Mouse (Mus musculus): ENCODE measurements around the gene Vps33b. TPM values are rescaled to one million over a fixed set of nuclear protein-coding genes. Genes with fewer than 3 reads are reported as not detected.
A peak's percentile ranks its signal among the peaks of the same experiment; 100 is the strongest.

The Vps33b gene
- polyA plus RNA-seq, 1 experiment from 2014 or later = 12.5 TPM

- Histone ChIP-seq H3K9me3 (replicated peaks; ENCODE audit: control insufficient read depth, low read length) (no peaks in the 10 kb centered on the region), H3K4me2 (ENCODE audit: low read depth, low read length) (no peak overlapping the region), H3K27me3 (ENCODE audit: control insufficient read depth, insufficient read depth, low read length) (no peaks in the 10 kb centered on the region), H3K27ac (ENCODE audit: low read length) (no peak overlapping the region), H3K36me3 (ENCODE audit: control insufficient read depth, insufficient read depth, low read length) (peaks cover 11% of the 10 kb centered on the region; the same call in 1 of the 2 replicates), H3K9ac (ENCODE audit: low read length) (no peak overlapping the region), H3K4me1 (ENCODE audit: control insufficient read depth, insufficient read depth, low read length) (no peaks in the 10 kb centered on the region), H3K4me3 (replicated peaks; ENCODE audit: low read length) (no peak overlapping the region)
- 89% methylated on average over 3 of the region's 3 CpGs for WGBS
- ATAC-seq (ENCODE audit: insufficient read depth, low FRiP score) = no peak
These were observed 12.2 kb downstream of the Vps33b start for GRCm38 (mm10) chr7:80281646-80282045.

DNA sequence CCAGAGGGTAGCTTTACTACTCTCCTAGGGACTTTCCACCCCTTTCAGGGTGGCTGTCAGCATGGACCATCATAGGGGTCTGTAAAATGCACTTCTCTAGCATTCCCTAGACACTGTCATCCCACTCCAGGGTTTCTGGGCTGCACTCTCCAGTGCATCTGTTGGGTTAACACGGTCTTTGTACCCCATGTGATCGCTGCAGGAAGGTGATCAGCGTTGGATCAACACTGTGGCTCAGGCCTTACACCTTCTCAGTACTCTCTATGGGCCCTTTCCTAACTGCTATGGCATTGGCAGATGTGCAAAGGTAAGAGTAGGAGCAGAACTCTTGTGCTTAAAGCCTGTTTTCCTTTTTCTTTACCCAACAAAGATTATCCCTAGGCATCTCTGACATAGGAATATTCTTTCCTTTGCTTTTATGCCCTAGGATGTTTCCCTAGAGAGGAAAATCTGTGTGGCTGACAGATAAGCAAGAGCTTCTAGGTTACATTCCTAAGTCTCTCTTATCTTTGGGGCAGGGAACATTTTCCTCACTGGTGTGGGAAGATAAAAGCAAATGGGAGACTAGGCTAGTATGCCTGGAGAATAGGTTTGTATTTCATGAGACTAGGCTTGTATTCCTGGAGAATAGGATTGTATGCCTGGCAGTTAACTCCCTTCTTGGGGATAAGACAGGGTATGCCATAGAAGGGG is 13.9 kb downstream of the Vps33b start:
- Histone ChIP-seq H3K9me3 (replicated peaks; ENCODE audit: control insufficient read depth, low read length) (no peaks in the 10 kb centered on the region), H3K4me2 (ENCODE audit: low read depth, low read length) (no peak overlapping the region), H3K4me1 (ENCODE audit: control insufficient read depth, insufficient read depth, low read length) (no peaks in the 10 kb centered on the region), H3K27ac (ENCODE audit: low read length) (no peak overlapping the region), H3K27me3 (ENCODE audit: control insufficient read depth, insufficient read depth, low read length) (no peaks in the 10 kb centered on the region), H3K4me3 (replicated peaks; ENCODE audit: low read length) (no peak overlapping the region), H3K9ac (ENCODE audit: low read length) (no peak overlapping the region), H3K36me3 (ENCODE audit: control insufficient read depth, insufficient read depth, low read length) (0 out of 2 replicates have a peak, but pooled peaks cover 9% of the 10 kb centered on the region)
- WGBS = 80% methylated on average over 3 of the region's 3 CpGs
- ATAC-seq (ENCODE audit: insufficient read depth, low FRiP score) = no peak

GRCm38 (mm10) chr7:80284391-80284790 is 14.9 kb downstream of the Vps33b start:
- ATAC-seq (ENCODE audit: insufficient read depth, low FRiP score) = no peak
- Histone ChIP-seq H3K36me3 (ENCODE audit: control insufficient read depth, insufficient read depth, low read length) (0 out of 2 replicates have a peak, but pooled peaks cover 9% of the 10 kb centered on the region), H3K9ac (ENCODE audit: low read length) (no peak overlapping the region), H3K4me3 (replicated peaks; ENCODE audit: low read length) (no peak overlapping the region), H3K27ac (ENCODE audit: low read length) (no peak overlapping the region), H3K4me1 (ENCODE audit: control insufficient read depth, insufficient read depth, low read length) (no peaks in the 10 kb centered on the region), H3K9me3 (replicated peaks; ENCODE audit: control insufficient read depth, low read length) (no peaks in the 10 kb centered on the region), H3K27me3 (ENCODE audit: control insufficient read depth, insufficient read depth, low read length) (no peaks in the 10 kb centered on the region), H3K4me2 (ENCODE audit: low read depth, low read length) (no peak overlapping the region)
- WGBS = 76% methylated on average over 5 of the region's 5 CpGs

DNA sequence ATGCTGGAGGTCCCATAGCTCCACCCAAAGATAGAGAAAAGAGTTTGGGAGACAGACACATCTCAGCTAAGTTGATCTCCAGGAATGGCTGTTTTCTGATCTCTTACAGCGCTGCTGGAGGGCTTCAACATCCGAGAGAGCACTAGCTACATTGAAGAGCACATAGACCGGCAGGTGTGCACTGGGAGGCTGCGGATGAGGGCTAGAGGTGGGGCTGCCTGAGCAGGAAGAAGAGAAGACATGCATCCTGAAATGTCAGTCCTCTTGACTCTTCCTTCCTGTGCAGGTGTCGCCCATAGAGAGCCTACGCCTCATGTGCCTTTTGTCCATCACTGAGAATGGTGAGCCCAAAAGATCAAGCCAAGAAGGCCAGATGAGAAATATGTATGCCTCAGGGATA is 16.3 kb downstream of the Vps33b start:
- Histone ChIP-seq H3K36me3 (ENCODE audit: control insufficient read depth, insufficient read depth, low read length) (0 out of 2 replicates have a peak, but pooled peaks cover 9% of the 10 kb centered on the region), H3K9me3 (replicated peaks; ENCODE audit: control insufficient read depth, low read length) (no peaks in the 10 kb centered on the region), H3K4me1 (ENCODE audit: control insufficient read depth, insufficient read depth, low read length) (no peaks in the 10 kb centered on the region), H3K9ac (ENCODE audit: low read length) (no peak overlapping the region), H3K27me3 (ENCODE audit: control insufficient read depth, insufficient read depth, low read length) (no peaks in the 10 kb centered on the region), H3K27ac (ENCODE audit: low read length) (no peak overlapping the region), H3K4me3 (replicated peaks; ENCODE audit: low read length) (no peak overlapping the region), H3K4me2 (ENCODE audit: low read depth, low read length) (no peak overlapping the region)
- ATAC-seq (ENCODE audit: insufficient read depth, low FRiP score) = no peak
- WGBS = 92% methylated on average over 6 of the region's 6 CpGs

GRCm38 (mm10) chr7:80287736-80288135 is 18.3 kb downstream of the Vps33b start:
- 0 out of 2 replicates have a peak, but pooled peaks cover 9% of the 10 kb centered on the region for H3K36me3 ChIP-seq (ENCODE audit: control insufficient read depth, insufficient read depth, low read length)
- 81% methylated on average over 10 of the region's 10 CpGs for whole genome bisulfite sequencing

GRCm38 (mm10) chr7:80294062-80294763 is 24.8 kb downstream of the Vps33b start, which contains the start of gene Prc1:
Gene Prc1 (plus strand): TSS chr7:80294450.
- H3K4me3 ChIP-seq (replicated peaks; ENCODE audit: low read length) = peak within 1 kb of the TSS; percentile 88

More at GRCm38 (mm10) chr7:80287736-80288135, 18.3 kb downstream of the Vps33b start:
- H3K4me2 ChIP-seq (ENCODE audit: low read depth, low read length) = no peak overlapping the region
- H3K27ac ChIP-seq (ENCODE audit: low read length) = no peak overlapping the region
- no peaks in the 10 kb centered on the region for H3K27me3 ChIP-seq (ENCODE audit: control insufficient read depth, insufficient read depth, low read length)
- H3K9me3 ChIP-seq (replicated peaks; ENCODE audit: control insufficient read depth, low read length) = no peaks in the 10 kb centered on the region
- no peaks in the 10 kb centered on the region for H3K4me1 ChIP-seq (ENCODE audit: control insufficient read depth, insufficient read depth, low read length)
- no peak overlapping the region for H3K9ac ChIP-seq (ENCODE audit: low read length)
- no peak for ATAC-seq (ENCODE audit: insufficient read depth, low FRiP score)
- no peak overlapping the region for H3K4me3 ChIP-seq (replicated peaks; ENCODE audit: low read length)

GRCm38 (mm10) chr7:80294764-80295648 is 25.6 kb downstream of the Vps33b start:
- H3K9ac ChIP-seq (ENCODE audit: low read length) = peak overlapping the region; percentile 89
- no peaks in the 10 kb centered on the region for H3K27me3 ChIP-seq (ENCODE audit: control insufficient read depth, insufficient read depth, low read length)
- peaks cover 17% of the 10 kb centered on the region for H3K4me1 ChIP-seq (ENCODE audit: control insufficient read depth, insufficient read depth, low read length)
- peak; percentile 42 for ATAC-seq (ENCODE audit: insufficient read depth, low FRiP score)
- no peaks in the 10 kb centered on the region for H3K36me3 ChIP-seq (ENCODE audit: control insufficient read depth, insufficient read depth, low read length)
- peak overlapping the region; percentile 88 for H3K4me3 ChIP-seq (replicated peaks; ENCODE audit: low read length)
- no peaks in the 10 kb centered on the region for H3K9me3 ChIP-seq (replicated peaks; ENCODE audit: control insufficient read depth, low read length)
- peak overlapping the region; percentile 91 for H3K27ac ChIP-seq (ENCODE audit: low read length)
- H3K4me2 ChIP-seq (ENCODE audit: low read depth, low read length) = peak overlapping the region; percentile 60
- WGBS = 5% methylated on average over 37 of the region's 37 CpGs

More at GRCm38 (mm10) chr7:80294062-80294763, 24.8 kb downstream of the Vps33b start, which contains the start of gene Prc1:
- H3K9ac ChIP-seq (ENCODE audit: low read length) = peak within 1 kb of the TSS; percentile 89
- H3K36me3 ChIP-seq (ENCODE audit: control insufficient read depth, insufficient read depth, low read length) = no peaks in the 10 kb centered on the region
- ATAC-seq (ENCODE audit: insufficient read depth, low FRiP score) = peak; percentile 100
- under 1% methylated on average over 52 of the region's 52 CpGs for WGBS
- no peaks in the 10 kb centered on the region for H3K9me3 ChIP-seq (replicated peaks; ENCODE audit: control insufficient read depth, low read length)
- H3K27ac ChIP-seq (ENCODE audit: low read length) = peak within 1 kb of the TSS; percentile 91
- H3K4me1 ChIP-seq (ENCODE audit: control insufficient read depth, insufficient read depth, low read length) = peaks cover 17% of the 10 kb centered on the region
- H3K4me2 ChIP-seq (ENCODE audit: low read depth, low read length) = peak within 1 kb of the TSS; percentile 60
- no peaks in the 10 kb centered on the region for H3K27me3 ChIP-seq (ENCODE audit: control insufficient read depth, insufficient read depth, low read length)

GRCm38 (mm10) chr7:80296462-80296861 is 27.0 kb downstream of the Vps33b start:
- Histone ChIP-seq H3K4me2 (ENCODE audit: low read depth, low read length) (peak overlapping the region; percentile 60), H3K36me3 (ENCODE audit: control insufficient read depth, insufficient read depth, low read length) (peaks cover 2% of the 10 kb centered on the region), H3K9ac (ENCODE audit: low read length) (no peak overlapping the region), H3K4me1 (ENCODE audit: control insufficient read depth, insufficient read depth, low read length) (peaks cover 17% of the 10 kb centered on the region), H3K4me3 (replicated peaks; ENCODE audit: low read length) (no peak overlapping the region), H3K27me3 (ENCODE audit: control insufficient read depth, insufficient read depth, low read length) (no peaks in the 10 kb centered on the region), H3K9me3 (replicated peaks; ENCODE audit: control insufficient read depth, low read length) (no peaks in the 10 kb centered on the region), H3K27ac (ENCODE audit: low read length) (no peak overlapping the region)
- WGBS = 91% methylated on average over 6 of the region's 6 CpGs
- ATAC-seq (ENCODE audit: insufficient read depth, low FRiP score) = no peak

Data from stomach, embryonic 16.5 days (tissue).